Mouse (Mus musculus) cerebellum, postnatal 10 days (tissue): Measurements from ENCODE around the gene Map3k5.

Experiments used
- DNase-seq, 2 experiments: peaks; one replicate each; pipeline ENCODE4 v3.0.0; 2021; ENCODE audit warnings: mixed read lengths in 2 of 2

The Map3k5 gene

GRCm38 (mm10) chr10:20119504-20120425 is 185.5 kb downstream of the Map3k5 start:
- DNase-seq: peak; percentile 46 to 48

- peak; percentile 60 to 76 for DNase-seq
Measured at GRCm38 (mm10) chr10:20121981-20122380, 187.7 kb downstream of the Map3k5 start.

- DNase-seq: no peak
Measured at GRCm38 (mm10) chr10:20123401-20123800, 189.1 kb downstream of the Map3k5 start.

GRCm38 (mm10) chr10:20124576-20124975 is 190.3 kb downstream of the Map3k5 start:
- DNase-seq: peak in 1 of 2 experiments; percentile 39

GRCm38 (mm10) chr10:20125226-20125625 is 191.0 kb downstream of the Map3k5 start:
- peak; percentile 77 to 84 for DNase-seq

GRCm38 (mm10) chr10:20132933-20133652 is 198.8 kb downstream of the Map3k5 start:
- DNase-seq: no peak

- peak; percentile 47 to 51 for DNase-seq
Measured at GRCm38 (mm10) chr10:20135350-20136058, 201.2 kb downstream of the Map3k5 start.

- DNase-seq: no peak
Measured at GRCm38 (mm10) chr10:20136505-20136904, 202.2 kb downstream of the Map3k5 start.

- DNase-seq: no peak
Measured at GRCm38 (mm10) chr10:20141376-20141775, 207.1 kb downstream of the Map3k5 start.

- DNase-seq: no peak
Measured at GRCm38 (mm10) chr10:20148130-20148772, 214.0 kb downstream of the Map3k5 start, which contains the start of gene Map7. TSS of gene Map7 (plus strand) at chr10:20148471.

GRCm38 (mm10) chr10:20148773-20149120 is 214.5 kb downstream of the Map3k5 start:
- peak; percentile 62 to 69 for DNase-seq

GRCm38 (mm10) chr10:20149121-20149834 is 215.0 kb downstream of the Map3k5 start:
- peak; percentile 73 to 74 for DNase-seq

- DNase-seq: peak in 1 of 2 experiments; percentile 33
Measured at GRCm38 (mm10) chr10:20149835-20150355, 215.6 kb downstream of the Map3k5 start.

- no peak for DNase-seq
Measured at GRCm38 (mm10) chr10:20152131-20152530, 217.9 kb downstream of the Map3k5 start.

- no peak for DNase-seq
Measured at GRCm38 (mm10) chr10:20153507-20153906, 219.2 kb downstream of the Map3k5 start.

- DNase-seq: no peak
Measured at GRCm38 (mm10) chr10:20155401-20155800, 221.1 kb downstream of the Map3k5 start.

GRCm38 (mm10) chr10:20157021-20157726 is 222.9 kb downstream of the Map3k5 start:
- DNase-seq: no peak

- no peak for DNase-seq
Measured at GRCm38 (mm10) chr10:20158756-20159155, 224.5 kb downstream of the Map3k5 start.

- no peak for DNase-seq
Measured at GRCm38 (mm10) chr10:20159308-20159707, 225.0 kb downstream of the Map3k5 start.

- DNase-seq: no peak
Measured at GRCm38 (mm10) chr10:20160914-20161313, 226.6 kb downstream of the Map3k5 start.

- DNase-seq: no peak
Measured at GRCm38 (mm10) chr10:20164810-20165209, 230.5 kb downstream of the Map3k5 start.
